Mouse (Mus musculus) kidney, adult 10 weeks (tissue): ENCODE measurements around the gene Olfr433. TPM values are rescaled to one million over a fixed set of nuclear protein-coding genes. Genes with fewer than 3 reads are reported as not detected.

Source experiments
- polyA plus RNA-seq: library from polyadenylated mRNA; stranded (reverse); fragments of 350-450 nt; fragmentation: Illumina TruSeq; extraction: RNeasy Lipid Tissue Mini Kit (QIAGEN cat#74804); gene quantifications from one replicate; pipeline ENCODE4 v1.2.3, GENCODE M21; 2014; ENCODE audit warnings: low read depth, low replicate concordance

Olfr433 gene
- not detected for polyA plus RNA-seq

DNA sequence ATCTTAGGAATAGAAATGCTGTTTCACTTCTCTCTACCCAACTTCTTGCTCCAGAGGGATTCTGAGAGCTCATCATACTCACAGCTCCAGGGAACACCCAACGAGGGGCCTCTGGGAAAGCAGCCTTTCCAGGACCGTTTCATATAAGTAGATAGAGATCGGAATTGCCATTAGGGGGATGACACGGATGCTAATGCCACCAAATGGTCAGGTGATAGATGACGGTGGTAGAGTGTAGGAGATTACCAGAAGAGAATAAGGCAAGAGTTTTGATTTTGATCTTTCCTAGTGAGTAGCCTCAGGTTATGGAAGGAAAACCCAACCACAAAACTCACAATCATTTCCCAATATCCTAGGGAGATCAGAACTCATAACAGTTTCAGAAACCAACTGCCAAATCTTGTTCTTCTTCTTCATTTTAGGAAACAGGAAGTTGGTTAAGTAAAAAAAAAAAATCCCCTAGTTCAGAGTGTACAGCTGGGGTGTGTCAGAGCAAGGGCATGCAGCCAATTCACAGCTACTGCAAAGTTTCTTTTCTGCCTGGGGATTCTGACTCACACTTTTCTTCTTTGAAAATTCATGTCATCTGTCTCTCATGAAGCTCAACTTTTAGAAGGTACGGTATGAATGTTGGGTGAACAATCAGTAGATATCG, at the start of gene Olfr433:
Gene Olfr433, plus strand, starts transcription at position 183 of the 655 bp plus-strand sequence.

GRCm38 (mm10) chr1:174031698-174032097, 8.8 kb upstream of the Olfr433 start, which contains the start of gene Ifi205:
Gene Ifi205, minus strand, starts transcription at chr1:174031810.

DNA sequence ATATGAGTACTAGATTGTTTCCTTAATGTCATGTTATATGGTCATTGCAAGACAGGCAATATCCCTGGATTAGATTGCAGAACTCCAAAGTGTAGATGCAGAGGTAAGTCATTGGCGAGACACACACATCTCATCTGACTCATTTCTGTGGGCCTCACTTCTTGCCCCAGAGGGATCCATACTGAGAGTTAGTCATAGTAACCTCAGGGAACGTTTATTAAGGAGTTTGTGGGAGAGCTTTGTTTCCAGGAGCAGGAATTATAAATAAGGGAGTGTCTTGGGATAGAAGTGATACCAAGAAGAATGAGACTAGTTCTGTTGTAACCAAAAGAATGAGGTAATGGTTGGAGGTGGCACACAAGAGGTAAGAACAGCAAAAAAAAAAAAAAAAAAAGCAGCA, 8.4 kb downstream of the Olfr433 start, which contains the start of gene Olfr432:
Gene Olfr432, plus strand, starts transcription at position 313 of the 400 bp plus-strand sequence.

GRCm38 (mm10) chr1:174066305-174066704, 25.8 kb downstream of the Olfr433 start, which contains the start of gene Olfr430:
Gene Olfr430, plus strand, starts transcription at chr1:174066605.

DNA sequence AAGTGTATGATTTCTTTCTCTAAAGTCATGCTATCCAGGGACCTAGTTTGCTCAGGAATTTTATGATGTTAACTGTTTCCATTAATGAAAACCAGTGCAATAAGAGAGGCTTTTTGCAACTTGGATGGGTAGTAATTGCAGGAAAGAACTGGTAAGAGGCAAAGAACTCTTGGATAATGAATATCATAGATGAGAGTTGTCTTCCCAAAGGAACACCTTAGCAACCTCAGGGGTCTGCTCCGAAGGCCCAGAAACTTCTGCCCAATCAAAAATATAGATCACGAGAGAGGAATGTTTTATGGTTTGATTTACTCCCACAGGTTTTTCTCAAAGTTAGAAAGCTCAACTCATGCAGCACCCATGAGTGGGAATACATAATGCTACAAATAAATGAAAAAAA, 43.5 kb downstream of the Olfr433 start, which contains the start of gene Olfr429:
Gene Olfr429, plus strand, starts transcription at position 301 of the 400 bp plus-strand sequence.

Other genes starting within 250 kb of the Olfr433 start
- gene Ifi211, start 127.7 kb upstream of the Olfr433 start, polyA plus RNA-seq = 7.2 TPM
- 49.2 TPM for gene Mndal, start 98.2 kb upstream of the Olfr433 start, polyA plus RNA-seq
- gene Ifi203, start 98.0 kb upstream of the Olfr433 start, polyA plus RNA-seq = 42.1 TPM
- not detected for gene Ifi202b, start 58.0 kb upstream of the Olfr433 start, polyA plus RNA-seq
- gene Ifi205, start 8.9 kb upstream of the Olfr433 start, polyA plus RNA-seq = 2.0 TPM
- not detected for gene Olfr432, start 8.5 kb downstream of the Olfr433 start, polyA plus RNA-seq
- gene Olfr430, start 25.9 kb downstream of the Olfr433 start, polyA plus RNA-seq = not detected
- gene Olfr429, start 43.6 kb downstream of the Olfr433 start, polyA plus RNA-seq = not detected
- gene Olfr427, start 56.2 kb downstream of the Olfr433 start, polyA plus RNA-seq = not detected
- not detected for gene Olfr231, start 80.5 kb downstream of the Olfr433 start, polyA plus RNA-seq
- not detected for gene Olfr424, start 90.8 kb downstream of the Olfr433 start, polyA plus RNA-seq
- gene Olfr420, start 114.9 kb downstream of the Olfr433 start, polyA plus RNA-seq = not detected
- not detected for gene Spta1, start 132.1 kb downstream of the Olfr433 start, polyA plus RNA-seq
- not detected for gene Olfr419, start 211.4 kb downstream of the Olfr433 start, polyA plus RNA-seq